Mouse (Mus musculus) myocyte (in vitro differentiated cells): ENCODE results near the gene Gm973.
"Not testable (repeated sequence)": the region's sequence is repeated elsewhere in the genome, so short reads cannot be mapped to it uniquely, and the experiment has no call there.

Source experiments
- CEBPB ChIP-seq: IDR thresholded peaks from 2 replicates; pipeline ENCODE4 v1.6.1; 2011; ENCODE audit warnings: mild to moderate bottlenecking, moderate library complexity; ENCODE audit not compliant: poor library complexity, insufficient read depth, severe bottlenecking
- E2F4 ChIP-seq: IDR thresholded peaks from one replicate; pipeline ENCODE4 v1.6.1; 2011; ENCODE audit warnings: mild to moderate bottlenecking, control low read depth, moderate library complexity; ENCODE audit not compliant: insufficient read depth
- MAX ChIP-seq: IDR thresholded peaks from one replicate; pipeline ENCODE4 v1.6.1; 2011; ENCODE audit warnings: low read depth, mild to moderate bottlenecking, control low read depth
- MYOD1 ChIP-seq, 3 experiments: IDR thresholded peaks; one replicate each; pipeline ENCODE4 v1.6.1; 2011; ENCODE audit warnings: control low read depth in 2 of 3, low read depth in 2 of 3, mild to moderate bottlenecking in 2 of 3, moderate library complexity in 1 of 3; ENCODE audit not compliant: insufficient read length in 2 of 3, control insufficient read depth in 1 of 3
- MYOG ChIP-seq, 3 experiments: IDR thresholded peaks; one replicate each; pipeline ENCODE4 v1.6.1; 2011; ENCODE audit warnings: control low read depth in 2 of 3, low read depth in 2 of 3, mild to moderate bottlenecking in 2 of 3; ENCODE audit not compliant: insufficient read length in 2 of 3, control insufficient read depth in 1 of 3, insufficient read depth in 1 of 3
- POLR2A ChIP-seq: IDR thresholded peaks from one replicate; pipeline ENCODE4 v1.6.1; 2011; ENCODE audit warnings: low read depth, mild to moderate bottlenecking, control low read depth, moderate library complexity; ENCODE audit not compliant: insufficient read length
- POLR2AphosphoS2 ChIP-seq: IDR thresholded peaks from one replicate; pipeline ENCODE4 v1.6.1; 2011; ENCODE audit warnings: low read depth, control low read depth; ENCODE audit not compliant: insufficient read length
- REST ChIP-seq: IDR thresholded peaks from one replicate; pipeline ENCODE4 v1.6.1; 2011; ENCODE audit warnings: mild to moderate bottlenecking, control low read depth, moderate library complexity; ENCODE audit not compliant: insufficient read depth, insufficient read length
- SRF ChIP-seq: IDR thresholded peaks from one replicate; pipeline ENCODE4 v1.6.1; 2011; ENCODE audit warnings: low read depth; ENCODE audit not compliant: control insufficient read depth, insufficient read length
- TCF12 ChIP-seq: IDR thresholded peaks from one replicate; pipeline ENCODE4 v1.6.1; 2011; ENCODE audit warnings: mild to moderate bottlenecking, control low read depth; ENCODE audit not compliant: poor library complexity, insufficient read depth, severe bottlenecking
- TCF3 ChIP-seq: IDR thresholded peaks from one replicate; pipeline ENCODE4 v1.6.1; 2011; ENCODE audit warnings: low read depth, control low read depth; ENCODE audit not compliant: insufficient read length
- USF1 ChIP-seq: IDR thresholded peaks from one replicate; pipeline ENCODE4 v1.6.1; 2011; ENCODE audit warnings: low read depth, mild to moderate bottlenecking, control low read depth, moderate library complexity

- not testable (repeated sequence) for TF ChIP-seq MYOG (IDR thresholded peaks at IDR 0.05; ENCODE audit: control insufficient read depth in 1 of 3, insufficient read depth in 1 of 3, insufficient read length in 2 of 3, low read depth in 2 of 3); POLR2A; TCF3; MAX; REST; CEBPB; USF1; POLR2AphosphoS2; MYOD1 (IDR thresholded peaks at IDR 0.05; ENCODE audit: control insufficient read depth in 1 of 3, insufficient read length in 2 of 3, low read depth in 2 of 3); E2F4; TCF12; SRF
These were observed 130.4 kb downstream of the Gm973 start for GRCm38 (mm10) chr1:59646502-59646901.
